Mouse (Mus musculus): ENCODE results near the gene Nup153.

Nup153 gene
- long read RNA-seq, experiment 1, partial matches to known transcripts: 2 of 2 reads
- long read RNA-seq, experiment 1, other reads (novel, unspliced or antisense): 0 of 2 reads
- long read RNA-seq, experiment 2, partial matches to known transcripts: 2 of 9 reads
- long read RNA-seq, experiment 2, other reads (novel, unspliced or antisense): 6 of 9 reads

DNA sequence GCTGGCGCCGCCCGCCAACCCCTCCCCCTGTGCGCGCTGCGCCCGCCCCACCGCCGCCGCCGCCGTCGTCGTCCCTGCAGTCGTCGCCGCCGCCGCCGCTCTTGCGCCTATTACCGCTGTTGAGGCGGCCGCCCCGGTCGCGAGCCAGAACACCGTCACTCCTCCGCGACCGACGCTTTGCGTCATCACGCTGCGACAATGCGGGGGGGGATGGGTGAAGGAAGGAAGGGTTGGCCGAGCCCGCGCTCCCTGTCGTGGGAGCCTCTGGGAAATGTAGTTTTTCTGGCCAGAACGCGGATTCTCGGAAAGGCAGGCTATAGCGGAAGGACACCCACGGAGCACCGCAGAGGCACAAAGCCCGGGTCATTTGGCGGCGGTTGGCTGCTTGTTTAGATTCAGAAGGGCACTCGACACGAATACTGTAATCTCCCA lies at the start of gene Nup153:
Nup153 (minus strand) TSS at position 104 of the 432 bp plus-strand sequence.
- intact Hi-C loops (cut with DNase I): no loop called here

DNA sequence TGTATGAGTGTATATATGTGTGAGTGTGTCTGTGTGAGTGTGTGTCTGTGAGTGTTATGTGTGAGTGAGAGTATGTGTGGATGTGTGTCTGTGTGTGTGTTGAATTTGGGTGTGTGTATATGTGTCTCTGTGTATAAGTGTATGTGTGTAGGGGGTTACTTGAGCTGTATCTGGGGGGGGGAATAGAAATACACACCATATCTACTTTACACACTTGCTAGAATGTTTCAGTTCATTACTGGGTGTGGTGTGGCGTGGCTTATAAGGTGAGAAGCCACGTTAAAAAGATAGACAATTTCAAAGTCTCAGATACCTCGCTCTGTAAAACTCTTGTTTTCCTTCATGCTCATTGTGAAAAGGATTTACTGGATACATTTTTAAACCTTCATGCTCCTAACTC lies 49.7 kb upstream of the Nup153 start:
- intact Hi-C loops (cut with DNase I): no loop called here

- intact Hi-C loops (cut with DNase I): no loop called here
Measured at GRCm38 (mm10) chr13:46776636-46777305, 49.0 kb upstream of the Nup153 start.

DNA sequence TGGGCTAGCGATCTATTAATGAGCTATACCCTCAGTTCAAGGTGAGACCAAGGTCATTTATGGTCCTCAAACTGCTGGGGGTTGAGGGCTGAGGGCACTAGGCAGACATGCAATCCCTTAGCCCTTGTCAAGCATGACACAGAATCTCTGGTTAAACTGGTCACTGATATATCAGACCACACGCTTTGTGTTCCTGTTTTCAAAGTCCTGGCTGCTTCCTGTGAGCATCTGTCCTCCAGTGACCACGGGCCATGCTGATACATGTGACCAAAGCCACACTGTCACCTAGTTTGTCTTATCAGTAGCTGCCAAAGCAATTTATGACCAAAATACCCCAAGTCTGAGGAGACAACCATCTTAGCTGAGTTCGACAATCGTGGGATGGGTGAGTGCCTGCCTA lies 47.3 kb upstream of the Nup153 start:
- intact Hi-C loops (cut with DNase I): no loop called here

GRCm38 (mm10) chr13:46772581-46772980 lies 44.8 kb upstream of the Nup153 start:
- intact Hi-C loops (cut with DNase I): no loop called here

- intact Hi-C loops (cut with DNase I): no loop called here
Measured at GRCm38 (mm10) chr13:46765361-46765760, 37.6 kb upstream of the Nup153 start.

GRCm38 (mm10) chr13:46763210-46763609 lies 35.5 kb upstream of the Nup153 start:
- intact Hi-C loops (cut with DNase I): no loop called here

DNA sequence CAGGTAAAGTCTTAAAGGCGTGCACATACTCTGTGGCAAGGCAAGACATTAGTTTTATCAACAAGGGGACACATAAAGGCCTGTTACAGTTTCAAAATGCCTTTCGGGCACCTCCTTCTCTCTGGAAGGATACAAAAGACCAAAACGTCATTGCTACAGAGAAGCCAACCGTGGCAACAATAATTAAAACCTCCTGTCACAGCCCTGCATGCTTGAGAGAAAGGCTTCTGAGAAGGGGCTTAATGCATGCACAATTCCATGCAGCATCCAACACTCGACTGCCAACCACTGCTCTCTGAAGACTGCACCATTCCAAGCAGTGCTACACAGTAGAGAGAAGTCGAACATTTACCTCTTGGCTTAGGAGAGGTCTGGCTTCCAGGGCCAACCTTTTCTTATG lies 33.2 kb upstream of the Nup153 start:
- intact Hi-C loops (cut with DNase I): no loop called here

DNA sequence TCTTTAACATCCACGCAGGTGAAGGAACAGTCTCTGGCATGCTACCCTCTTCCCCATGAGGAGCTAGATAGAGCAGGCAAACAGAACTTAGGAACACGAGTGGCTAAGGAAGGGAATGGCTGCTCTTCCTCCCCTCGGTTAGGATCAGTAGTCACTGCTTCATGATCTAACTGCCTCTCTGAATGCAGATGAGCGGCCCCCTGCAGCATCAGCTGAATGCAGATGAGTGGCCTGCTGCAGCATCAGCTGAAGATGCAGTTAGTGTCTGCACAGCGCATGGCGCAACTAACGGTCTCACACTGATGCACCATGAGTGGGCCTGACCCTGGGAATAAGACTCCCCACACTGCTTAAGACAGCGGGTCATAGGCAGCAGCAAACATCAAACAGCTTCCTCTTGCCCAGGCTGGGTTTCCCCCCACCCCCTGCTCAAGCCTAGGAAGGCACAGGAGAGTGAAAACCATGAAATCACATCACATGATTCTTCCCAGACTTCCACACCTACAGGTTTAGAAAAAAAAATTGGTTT lies 31.6 kb upstream of the Nup153 start:
- intact Hi-C loops (cut with DNase I): no loop called here

DNA sequence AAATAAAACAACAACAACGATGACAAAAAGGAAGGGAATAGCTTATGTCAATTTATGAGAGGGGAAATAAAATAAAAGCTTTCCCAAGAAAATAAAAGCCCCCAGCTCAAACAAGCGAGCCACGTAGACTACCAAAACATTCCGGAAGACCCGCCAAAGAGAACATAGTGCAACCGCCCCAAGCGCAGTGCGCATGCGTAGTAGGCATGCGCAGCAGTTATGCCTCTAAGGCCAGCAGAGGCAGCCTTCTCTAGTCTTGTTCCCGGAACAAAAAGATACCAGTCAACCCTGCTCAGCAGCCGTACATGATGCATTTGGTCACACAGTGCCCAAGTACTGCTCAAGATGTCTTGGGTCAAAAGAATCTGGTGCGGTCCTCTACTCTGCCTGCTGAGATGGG lies 30.9 kb upstream of the Nup153 start:
- intact Hi-C loops (cut with DNase I): no loop called here

GRCm38 (mm10) chr13:46757946-46758345 lies 30.2 kb upstream of the Nup153 start:
- intact Hi-C loops (cut with DNase I): no loop called here

DNA sequence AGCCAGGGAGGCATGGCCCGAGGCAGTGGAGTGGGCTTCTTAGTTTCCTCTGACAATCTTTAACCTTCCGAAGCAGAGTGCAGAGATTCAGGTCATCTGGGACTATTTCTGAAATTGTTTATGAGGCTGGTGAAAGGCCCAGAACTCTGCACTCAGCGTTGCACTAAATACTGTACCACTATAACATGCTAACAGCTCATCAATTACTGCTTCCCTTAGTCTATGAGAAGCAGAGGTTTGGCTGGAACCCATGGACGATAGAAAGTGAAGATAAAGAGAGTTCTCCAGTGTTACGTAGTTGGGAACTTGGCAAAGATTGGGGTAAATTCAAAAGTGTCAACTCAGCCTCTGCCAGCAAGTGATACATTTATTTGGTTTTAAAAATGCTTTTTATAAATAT lies 25.6 kb upstream of the Nup153 start:
- intact Hi-C loops (cut with DNase I): no loop called here

GRCm38 (mm10) chr13:46752566-46753229 lies 25.0 kb upstream of the Nup153 start:
- intact Hi-C loops (cut with DNase I): no loop called here

- intact Hi-C loops (cut with DNase I): no loop called here
Measured at GRCm38 (mm10) chr13:46748138-46748873, 20.6 kb upstream of the Nup153 start.

DNA sequence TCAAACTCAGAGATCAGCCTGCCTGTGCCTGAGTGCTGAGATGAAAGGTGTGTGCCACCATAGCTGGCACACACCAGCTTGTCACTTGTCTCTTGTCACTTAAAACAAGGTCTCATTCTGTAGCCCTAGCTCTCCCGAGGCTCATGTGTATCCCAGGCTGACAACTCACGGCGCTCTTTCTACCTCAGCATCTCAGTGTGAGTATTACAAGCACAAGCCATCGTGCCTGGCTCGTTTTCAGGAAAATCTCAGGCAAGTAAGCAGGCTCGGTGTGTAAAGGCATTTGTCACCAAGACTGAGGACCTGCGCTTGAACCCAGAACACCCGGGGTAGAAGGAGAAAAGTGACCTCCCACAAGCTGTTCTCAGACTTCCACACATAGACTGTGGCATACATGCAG lies 16.1 kb upstream of the Nup153 start:
- intact Hi-C loops (cut with DNase I): no loop called here

DNA sequence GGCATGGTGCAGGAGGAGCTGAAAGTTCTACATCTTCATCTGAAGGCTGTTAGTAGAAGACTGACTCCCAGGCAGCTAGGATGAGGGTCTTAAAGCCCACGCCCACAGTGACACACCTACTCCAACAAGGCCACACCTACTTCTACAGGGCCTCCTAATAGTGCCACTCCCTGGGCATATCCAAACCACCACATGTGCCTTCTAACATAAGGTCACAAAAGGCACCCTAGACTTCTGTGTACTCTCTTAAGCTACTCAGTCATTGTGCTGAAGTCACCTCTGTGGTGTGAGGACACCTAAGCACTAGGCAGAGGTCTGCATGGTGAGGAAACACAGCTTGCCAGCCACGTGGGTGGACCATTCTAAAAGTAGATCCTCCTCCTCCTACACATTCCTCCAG lies 14.6 kb upstream of the Nup153 start:
- intact Hi-C loops (cut with DNase I): no loop called here

- intact Hi-C loops (cut with DNase I): no loop called here
Measured at GRCm38 (mm10) chr13:46739426-46739825, 11.7 kb upstream of the Nup153 start.

DNA sequence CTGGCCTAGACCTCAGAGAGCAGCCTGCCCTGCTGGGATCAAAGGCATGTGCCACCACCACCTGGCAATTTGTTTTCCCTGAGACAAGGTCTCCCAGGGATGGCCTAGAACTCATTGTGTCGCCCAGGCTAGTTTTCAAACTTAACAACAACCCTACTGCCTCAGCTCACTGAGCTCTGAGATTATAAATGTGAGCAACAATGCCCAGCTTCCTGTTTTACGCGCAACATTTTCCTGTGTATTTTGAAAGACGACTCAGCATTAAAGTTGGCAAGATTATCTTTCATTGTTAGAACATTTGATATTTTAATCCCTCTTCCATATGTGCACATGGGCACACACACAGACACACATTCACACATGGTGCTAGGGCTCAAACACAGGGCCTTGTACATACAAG lies 9.7 kb upstream of the Nup153 start:
- intact Hi-C loops (cut with DNase I): no loop called here

- intact Hi-C loops (cut with DNase I): no loop called here
Measured at GRCm38 (mm10) chr13:46736479-46736865, 8.7 kb upstream of the Nup153 start.

GRCm38 (mm10) chr13:46735808-46736478 lies 8.2 kb upstream of the Nup153 start:
- intact Hi-C loops (cut with DNase I): no loop called here

DNA sequence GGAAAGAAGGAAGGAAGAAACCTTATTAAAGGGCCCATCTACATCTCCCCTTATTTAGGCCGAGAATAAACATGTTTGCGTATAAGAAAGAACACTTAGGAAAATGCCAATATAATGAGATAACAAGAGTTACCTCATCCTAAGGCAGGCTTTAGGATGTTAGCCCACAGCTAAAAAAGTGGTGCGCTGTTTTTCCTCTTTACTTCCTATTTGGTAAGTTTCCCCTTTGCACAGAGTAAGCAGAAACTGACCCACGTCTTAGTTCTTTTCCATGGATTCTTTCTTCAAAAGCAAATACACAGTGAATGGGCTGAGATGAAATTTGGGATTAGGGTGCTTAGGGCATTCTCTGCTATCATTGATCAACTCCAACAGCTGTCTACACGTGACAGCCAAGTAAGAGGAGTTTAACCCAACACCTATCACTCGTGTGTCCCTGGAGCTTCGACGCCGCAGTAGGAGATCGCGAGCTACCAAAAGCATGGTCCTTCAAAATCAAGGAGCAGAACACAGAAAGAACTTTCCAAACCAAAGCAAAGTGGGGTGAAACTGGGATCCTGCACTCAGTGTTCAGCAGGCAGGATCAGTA lies 7.6 kb upstream of the Nup153 start:
- intact Hi-C loops (cut with DNase I): no loop called here
